Mouse (Mus musculus) lung, embryonic 16.5 days (tissue): ENCODE data around the gene Gm37419. TPM values are rescaled to one million over a fixed set of nuclear protein-coding genes. Genes with fewer than 3 reads are reported as not detected.

Experiments used
- ATAC-seq: fragments of 200-750 bp; cut with Nextera tagmentation; 2 replicates; pipeline ENCODE4 v1.8.0; 2017; ENCODE audit warnings: low read depth, mild to moderate bottlenecking, moderate library complexity
- H3K27ac ChIP-seq: fragments of 300-500 bp; sonication (generic); 2 replicates; pipeline ENCODE4 v1.5.1; 2014; ENCODE audit warnings: mild to moderate bottlenecking, control low read depth, low read length
- H3K27me3 ChIP-seq: fragments of 300-500 bp; sonication (generic); 2 replicates; pipeline ENCODE4 v1.6.1; 2014; ENCODE audit warnings: low read depth, low read length, mixed read lengths; ENCODE audit not compliant: control insufficient read depth, insufficient read depth
- H3K36me3 ChIP-seq: fragments of 300-500 bp; sonication (generic); 2 replicates; pipeline ENCODE4 v1.6.1; 2014; ENCODE audit warnings: low read length; ENCODE audit not compliant: control insufficient read depth, insufficient read depth
- H3K4me1 ChIP-seq: fragments of 300-500 bp; sonication (generic); replicated peaks from 2 replicates; pipeline ENCODE4 v1.6.1; 2014; ENCODE audit warnings: low read length, mixed read lengths; ENCODE audit not compliant: control insufficient read depth, insufficient read depth
- H3K4me2 ChIP-seq: fragments of 300-500 bp; sonication (generic); 2 replicates; pipeline ENCODE4 v1.6.1; 2014; ENCODE audit warnings: low read depth, low read length, control low read depth
- H3K4me3 ChIP-seq: fragments of 300-500 bp; sonication (generic); 2 replicates; pipeline ENCODE4 v1.5.1; 2014; ENCODE audit warnings: mild to moderate bottlenecking, low read length, control low read depth
- H3K9ac ChIP-seq: fragments of 300-500 bp; sonication (generic); 2 replicates; pipeline ENCODE4 v1.6.1; 2014; ENCODE audit warnings: low read length, control low read depth
- H3K9me3 ChIP-seq: fragments of 300-500 bp; sonication (generic); 2 replicates; pipeline ENCODE4 v1.6.1; 2016; ENCODE audit warnings: low read length; ENCODE audit not compliant: control insufficient read depth
- WGBS: fragments of 180-500 bp; shearing (Covaris S2); extraction: QIAGEN DNeasy Blood & Tissue Kit; methylation state at CpG from one replicate; pipeline ENCODE4 v1.1.7; 2014; 5-methylcytosine and 5-hydroxymethylcytosine counted together
- polyA plus RNA-seq: library from polyadenylated mRNA; unstranded; fragments of >200 nt; fragmentation: Nextera tagmentation; extraction: Ambion mirVana; gene quantifications from 2 replicates; pipeline ENCODE4 v1.2.1, GENCODE M21; 2015

The Gm37419 gene
- polyA plus RNA-seq, 1 experiment from 2014 or later: not detected

DNA sequence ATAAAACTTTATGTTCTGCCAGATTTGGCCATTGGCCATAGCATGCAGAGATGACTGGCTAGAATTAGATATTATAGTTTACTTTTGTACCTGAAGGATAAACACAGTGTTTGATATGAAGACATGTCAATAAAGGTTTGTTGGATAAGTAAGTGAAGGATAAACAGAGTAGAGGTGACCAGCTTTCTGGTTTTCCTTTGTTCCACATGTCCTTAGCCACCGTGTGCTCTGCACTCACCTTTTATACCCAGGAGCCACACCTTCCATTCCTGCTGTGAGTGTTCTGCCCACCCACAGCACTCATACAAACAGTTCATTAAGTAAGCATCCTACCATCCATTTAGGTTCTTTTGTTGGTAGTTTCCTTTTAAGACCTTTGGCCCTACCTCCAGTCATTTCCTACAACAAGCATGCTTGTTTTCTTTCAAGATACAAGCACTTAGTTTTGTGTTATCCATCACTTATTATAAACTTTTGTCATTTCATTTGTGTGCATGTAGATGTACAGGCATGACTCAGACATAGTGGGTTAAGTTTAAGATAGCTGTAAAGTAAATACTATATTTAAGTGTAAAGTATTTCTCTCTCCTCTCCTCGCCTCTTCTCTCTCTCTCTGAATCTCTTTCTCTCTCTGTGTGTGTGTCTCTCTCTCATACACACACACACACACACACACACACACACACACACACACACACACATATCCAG is 41.8 kb downstream of the Gm37419 start:
- Histone ChIP-seq H3K4me3 (no peak overlapping the region), H3K36me3 (no peaks in the 10 kb centered on the region), H3K27ac (no peak overlapping the region), H3K4me2 (no peak overlapping the region), H3K9ac (no peak overlapping the region), H3K27me3 (no peaks in the 10 kb centered on the region), H3K9me3 (no peaks in the 10 kb centered on the region), H3K4me1 (no peaks in the 10 kb centered on the region)
- ATAC-seq: no peak
- 47% methylated on average over 2 of the region's 2 CpGs for WGBS

DNA sequence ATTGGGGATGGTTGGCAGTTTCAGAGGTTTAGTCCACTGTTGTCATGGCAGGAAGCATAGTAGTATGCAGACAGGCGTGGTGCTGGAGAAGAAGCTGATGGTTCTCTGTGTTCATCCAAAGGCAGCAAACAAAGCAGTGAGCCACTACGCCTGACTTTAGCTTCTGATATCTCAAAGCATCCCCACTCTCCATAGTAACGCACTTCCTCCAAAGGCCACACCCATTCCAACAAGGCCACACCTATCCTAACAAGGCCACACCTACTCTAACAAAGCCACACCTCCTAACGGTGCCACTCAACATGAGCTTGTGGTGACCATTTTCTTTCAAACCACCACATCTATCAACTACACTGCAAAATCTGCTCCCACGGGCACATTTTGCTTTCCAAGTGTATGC is 45.0 kb downstream of the Gm37419 start:
- no peak overlapping the region for H3K4me3 ChIP-seq
- 95% methylated on average over 5 of the region's 5 CpGs for WGBS
- no peak for ATAC-seq
- no peaks in the 10 kb centered on the region for H3K36me3 ChIP-seq
- H3K9me3 ChIP-seq: no peaks in the 10 kb centered on the region
- no peak overlapping the region for H3K9ac ChIP-seq
- H3K27me3 ChIP-seq: no peaks in the 10 kb centered on the region
- H3K4me2 ChIP-seq: no peak overlapping the region
- H3K4me1 ChIP-seq: no peaks in the 10 kb centered on the region
- H3K27ac ChIP-seq: no peak overlapping the region

DNA sequence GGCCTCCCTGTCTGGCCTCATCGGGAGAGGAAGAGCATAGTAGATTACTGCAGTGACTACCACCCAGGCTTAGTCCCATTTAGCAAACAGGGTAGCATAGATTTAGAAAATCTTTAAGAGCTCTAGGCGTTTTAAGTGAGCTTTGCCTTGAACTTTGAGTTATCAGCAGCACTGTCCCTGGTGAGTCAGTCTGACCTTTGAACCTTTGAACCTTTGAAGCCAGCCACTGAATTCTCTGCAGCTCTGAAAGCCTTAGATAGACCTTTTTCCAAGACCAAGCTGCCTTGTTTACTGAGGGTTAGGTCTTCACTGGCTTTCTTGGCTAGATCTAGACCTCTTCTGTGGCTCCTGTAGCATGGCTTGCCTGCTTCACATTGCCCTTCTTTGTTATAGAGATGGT is 46.2 kb downstream of the Gm37419 start:
- Histone ChIP-seq H3K36me3 (no peaks in the 10 kb centered on the region), H3K4me2 (no peak overlapping the region), H3K9me3 (no peaks in the 10 kb centered on the region), H3K9ac (no peak overlapping the region), H3K27me3 (no peaks in the 10 kb centered on the region), H3K27ac (no peak overlapping the region), H3K4me3 (no peak overlapping the region), H3K4me1 (no peaks in the 10 kb centered on the region)
- 56% methylated on average over 2 of the region's 2 CpGs for WGBS
- ATAC-seq: no peak

DNA sequence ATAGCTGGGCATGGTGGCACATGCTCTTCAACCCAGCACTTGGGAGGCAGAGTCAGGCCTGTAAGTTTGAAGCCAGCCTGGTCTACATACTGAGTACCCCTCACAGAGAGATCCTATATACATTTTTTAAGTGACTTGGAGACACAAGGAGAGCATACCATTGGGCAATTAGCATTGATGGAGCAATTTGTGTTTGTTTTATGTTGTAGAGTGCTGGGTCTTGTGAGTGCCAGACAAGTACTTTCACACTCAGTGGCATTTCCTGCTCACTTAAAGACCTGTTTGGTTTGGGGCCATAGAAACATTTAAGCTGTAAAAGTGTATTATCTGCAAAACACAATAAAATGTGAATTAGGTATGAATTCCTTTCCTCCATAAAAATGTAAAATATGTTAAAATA is 47.5 kb downstream of the Gm37419 start:
- H3K27me3 ChIP-seq: no peaks in the 10 kb centered on the region
- 0 out of 2 replicates have a peak overlapping the region, but pooled peaks have one; percentile 16 for H3K27ac ChIP-seq
- H3K9me3 ChIP-seq: no peaks in the 10 kb centered on the region
- no peaks in the 10 kb centered on the region for H3K36me3 ChIP-seq
- no peak overlapping the region for H3K4me2 ChIP-seq
- H3K4me1 ChIP-seq: no peaks in the 10 kb centered on the region
- H3K4me3 ChIP-seq: no peak overlapping the region
- H3K9ac ChIP-seq: no peak overlapping the region
- peak; percentile 20; the same call in 1 of the 2 replicates for ATAC-seq

DNA sequence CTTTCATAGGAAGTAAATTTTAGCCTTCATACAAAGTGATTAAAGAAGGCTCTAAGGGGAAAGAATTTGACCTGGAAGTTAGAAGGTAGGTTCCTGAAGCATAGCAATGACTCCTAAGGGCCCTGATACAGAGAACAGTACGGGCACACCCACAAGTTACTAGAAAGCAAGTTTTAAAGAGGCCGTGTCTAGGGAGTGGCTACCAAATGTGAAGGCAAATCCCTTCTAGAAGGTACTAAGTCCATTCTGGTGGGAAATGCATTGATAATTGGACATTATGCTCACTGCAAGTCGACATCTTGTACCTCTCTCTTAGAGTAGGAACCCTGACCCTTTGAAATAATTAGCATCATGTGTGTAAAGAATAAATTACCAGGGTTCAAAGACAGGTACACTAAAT is 48.1 kb downstream of the Gm37419 start:
- H3K9ac ChIP-seq: no peak overlapping the region
- no peaks in the 10 kb centered on the region for H3K9me3 ChIP-seq
- 0 out of 2 replicates have a peak overlapping the region, but pooled peaks have one; percentile 17 for H3K27ac ChIP-seq
- no peak for ATAC-seq
- H3K4me3 ChIP-seq: no peak overlapping the region
- H3K4me2 ChIP-seq: no peak overlapping the region
- no peaks in the 10 kb centered on the region for H3K4me1 ChIP-seq
- 77% methylated on average over 3 of the region's 3 CpGs for WGBS
- no peaks in the 10 kb centered on the region for H3K27me3 ChIP-seq
- H3K36me3 ChIP-seq: no peaks in the 10 kb centered on the region

Other genes with a start within 250 kb of the Gm37419 start
- gene Sst, start 97.5 kb upstream of the Gm37419 start, polyA plus RNA-seq: not detected in 2 replicates
- gene Rtp2, start 56.1 kb upstream of the Gm37419 start, polyA plus RNA-seq: not detected in 2 replicates
- gene Bcl6, start 370 bp downstream of the Gm37419 start, polyA plus RNA-seq: 1.6 and 2.4 TPM in 2 replicates